Mouse (Mus musculus) thymus, adult 2 months (tissue): ENCODE measurements around the gene Tln2.

ENCODE experiments used
- CTCF ChIP-seq: fragments of 200-500 bp; IDR thresholded peaks from 2 replicates; pipeline ENCODE4 v1.5.1; 2012; ENCODE audit warnings: mild to moderate bottlenecking, control low read depth, low read length, moderate library complexity, borderline replicate concordance; ENCODE audit not compliant: control insufficient read depth, poor library complexity, insufficient read depth; ENCODE audit errors: extremely low read depth
- POLR2A ChIP-seq: fragments of 200-500 bp; IDR thresholded peaks from 2 replicates; pipeline ENCODE4 v1.6.1; 2012; ENCODE audit warnings: mild to moderate bottlenecking, low read length, control low read depth, moderate library complexity; ENCODE audit not compliant: control insufficient read depth, poor library complexity, insufficient read depth; ENCODE audit errors: extremely low read depth

DNA sequence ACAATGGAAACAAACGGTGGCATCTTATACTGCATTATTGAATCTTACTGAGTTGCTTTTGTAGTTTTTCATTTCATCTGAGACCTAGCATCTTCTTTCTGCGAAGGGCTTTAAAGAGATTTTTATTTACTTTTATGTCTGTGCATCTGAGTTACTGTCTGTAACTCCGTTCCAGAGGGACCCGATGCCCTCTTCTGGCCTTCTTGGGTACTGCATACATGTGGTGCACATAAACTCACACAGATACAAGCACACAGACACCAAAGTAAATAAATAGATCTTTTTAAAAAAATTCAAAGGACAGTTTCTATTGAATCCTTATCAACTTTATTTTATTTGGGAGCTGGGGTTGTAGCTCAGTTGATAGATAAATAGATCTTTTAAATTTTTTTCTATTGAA lies 388.1 kb downstream of the Tln2 start:
- no peak for TF ChIP-seq CTCF
- no peak for TF ChIP-seq POLR2A
